Mouse (Mus musculus) adrenal gland, postnatal 4 days (tissue): ENCODE data around the gene Gm10778. TPM values are rescaled to one million over a fixed set of nuclear protein-coding genes. Genes with fewer than 3 reads are reported as not detected.

ENCODE experiments used
- DNase-seq, 2 experiments: peaks; one replicate each; pipeline ENCODE4 v3.0.0; 2021 to 2022; ENCODE audit warnings: low spot score in 2 of 2, mixed read lengths in 2 of 2
- long read RNA-seq, 2 experiments: library from polyadenylated mRNA; stranded (forward); transcript quantifications; one replicate each; pipeline ENCODE4 v2.0.0; 2021
- total RNA-seq, 2 experiments: library from RNA; stranded (reverse); gene quantifications; 2 replicates each; pipeline ENCODE4 v1.2.3; 2021

Gm10778 gene
- total RNA-seq: 1 to 10 TPM; 3.0 to 3.9 TPM
- long read RNA-seq, experiment 1: 0 reads
- long read RNA-seq, experiment 2, full-length matches to known transcripts: 5 of 6 reads
- long read RNA-seq, experiment 2, partial matches to known transcripts: 0 of 6 reads
- long read RNA-seq, experiment 2, other reads (novel, unspliced or antisense): 1 of 6 reads

DNA sequence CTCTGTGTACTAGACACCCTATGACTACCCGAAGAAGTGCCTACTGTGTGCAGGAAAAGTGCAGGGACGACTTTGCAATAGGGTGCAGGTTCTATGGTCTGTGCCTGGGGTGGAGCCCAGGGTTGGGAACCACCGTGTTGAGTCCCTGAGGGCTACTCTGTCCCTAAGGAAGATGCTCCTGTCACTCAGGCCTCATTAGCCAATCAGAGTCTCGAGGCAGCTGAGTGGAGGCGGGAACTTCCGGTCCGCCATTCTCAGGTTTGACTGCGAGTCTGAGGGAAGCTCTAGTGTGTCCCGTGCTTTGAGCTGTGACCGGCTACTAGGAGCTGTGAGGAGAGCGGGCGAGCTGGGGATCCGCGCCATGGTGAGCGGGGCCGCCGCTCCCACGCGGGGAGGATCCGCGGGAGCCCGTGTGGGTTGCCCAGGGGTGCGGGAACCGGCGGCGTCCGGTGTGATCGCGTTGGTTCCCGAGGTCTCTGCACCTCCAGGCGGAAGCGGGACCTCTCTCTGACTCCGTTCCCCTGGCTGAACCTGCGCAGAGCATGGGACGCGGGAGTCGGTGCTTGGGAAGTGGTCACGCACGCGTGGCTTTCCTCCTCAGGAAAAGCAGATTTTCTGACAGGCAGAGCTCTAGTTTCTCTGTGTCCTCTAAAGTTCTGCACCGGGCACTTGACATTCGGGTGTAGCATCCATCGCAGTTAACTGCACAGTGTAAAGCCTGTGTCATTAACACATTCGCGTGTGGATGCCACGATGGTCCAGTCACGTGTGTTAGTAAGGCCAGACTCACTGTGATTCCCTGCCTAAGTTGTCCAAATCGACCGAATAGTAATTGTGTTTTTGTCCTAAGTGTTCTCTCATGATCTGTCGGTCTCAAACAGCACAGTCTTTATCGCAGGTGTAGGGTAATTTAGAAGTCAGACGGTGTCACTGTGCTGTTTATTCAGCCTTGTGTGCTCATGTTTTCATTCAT, at the start of gene Gm10778:
Gm10778 (plus strand) TSS at position 257 of the 973 bp plus-strand sequence.
- DNase-seq: peak; percentile 56 to 68

DNA sequence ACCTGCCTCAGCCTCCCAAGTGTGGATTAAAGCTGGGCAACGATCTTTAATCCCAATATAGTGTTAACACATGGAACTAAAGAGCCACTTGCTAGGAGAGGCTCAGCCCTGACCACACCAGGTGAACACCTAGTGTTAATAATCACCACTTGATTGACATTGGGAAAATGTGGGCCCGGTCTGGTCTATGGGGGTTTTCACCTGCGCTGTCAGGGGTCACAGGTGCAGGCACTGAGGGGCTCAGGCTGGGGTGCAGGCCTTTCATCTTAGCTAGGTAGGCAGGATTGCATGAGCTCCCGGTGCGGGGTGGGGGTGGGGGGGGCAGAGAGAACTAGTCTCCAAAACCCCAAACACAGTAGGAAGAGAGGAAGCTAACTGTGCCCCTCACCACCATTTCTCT, 49.2 kb upstream of the Gm10778 start:
- no peak for DNase-seq

DNA sequence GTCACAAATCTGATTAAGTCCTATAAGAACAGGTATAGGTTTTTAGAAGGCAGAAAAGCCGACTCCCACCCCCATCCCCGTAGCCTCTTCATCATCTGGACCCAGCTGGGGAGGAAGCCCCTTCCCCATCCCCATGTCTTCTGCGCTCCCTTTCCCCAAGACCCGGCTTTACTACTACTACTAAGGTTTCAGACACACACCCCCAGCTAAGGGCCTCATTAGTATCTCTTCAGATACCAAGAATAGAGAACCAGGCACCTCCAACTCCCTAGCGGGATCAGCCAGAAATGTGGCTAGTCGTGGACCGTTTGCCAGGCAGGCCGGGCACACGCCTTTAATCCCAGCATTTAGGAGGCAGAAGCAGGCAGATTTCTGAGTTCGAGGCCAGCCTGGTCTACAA, 48.8 kb upstream of the Gm10778 start:
- DNase-seq: no peak

DNA sequence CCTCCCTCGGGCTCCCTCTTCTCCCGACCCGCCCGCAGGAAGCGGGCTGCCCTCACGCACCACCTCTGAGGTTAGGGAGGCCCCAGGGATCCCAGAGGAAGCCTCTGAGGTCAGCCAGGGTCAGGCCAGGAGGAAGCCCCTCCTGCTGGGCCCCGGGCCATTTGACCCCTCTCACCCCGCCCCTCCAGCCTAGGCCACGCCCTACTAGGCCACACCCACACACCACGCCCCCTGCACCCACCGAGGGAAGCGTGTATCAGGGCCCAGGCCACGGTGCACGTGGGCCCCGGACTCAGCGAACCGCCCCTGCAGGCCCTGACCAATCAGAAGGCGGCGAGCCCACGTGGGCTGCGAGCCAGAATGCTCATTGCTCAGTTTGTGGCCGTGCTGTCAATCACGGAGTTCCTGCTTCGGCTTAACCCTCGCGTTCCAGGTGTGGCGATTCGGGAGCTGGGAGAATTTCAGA, 48.1 kb upstream of the Gm10778 start, which contains the start of gene Tle6:
Tle6 (minus strand) TSS at position 336 of the 466 bp plus-strand sequence.
- peak; percentile 92 to 95 for DNase-seq

DNA sequence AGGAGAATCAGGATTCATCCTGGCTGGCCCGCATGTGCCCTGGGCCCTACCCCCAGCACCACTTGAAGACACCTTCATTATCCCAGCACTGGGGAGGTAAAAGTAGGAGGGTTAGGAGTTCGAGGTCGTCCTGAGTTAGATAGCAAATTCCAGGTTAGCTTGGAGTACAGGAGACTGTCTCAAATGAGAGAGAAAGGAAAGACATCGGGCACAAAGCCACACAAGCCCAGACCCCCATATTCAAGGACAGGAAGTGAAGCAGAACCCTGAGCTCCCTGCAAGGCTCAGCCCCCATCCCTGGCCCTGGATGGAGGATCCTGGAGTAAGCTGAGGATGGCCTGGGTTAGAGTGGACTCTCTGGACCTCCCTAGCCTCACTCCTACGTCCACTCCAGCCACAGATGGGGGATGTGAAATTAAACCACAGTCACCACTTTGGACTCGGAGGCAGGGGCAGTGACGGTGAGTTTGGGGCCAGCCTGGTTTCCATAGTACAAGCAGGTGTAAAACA, 47.4 kb upstream of the Gm10778 start:
- no peak for DNase-seq

DNA sequence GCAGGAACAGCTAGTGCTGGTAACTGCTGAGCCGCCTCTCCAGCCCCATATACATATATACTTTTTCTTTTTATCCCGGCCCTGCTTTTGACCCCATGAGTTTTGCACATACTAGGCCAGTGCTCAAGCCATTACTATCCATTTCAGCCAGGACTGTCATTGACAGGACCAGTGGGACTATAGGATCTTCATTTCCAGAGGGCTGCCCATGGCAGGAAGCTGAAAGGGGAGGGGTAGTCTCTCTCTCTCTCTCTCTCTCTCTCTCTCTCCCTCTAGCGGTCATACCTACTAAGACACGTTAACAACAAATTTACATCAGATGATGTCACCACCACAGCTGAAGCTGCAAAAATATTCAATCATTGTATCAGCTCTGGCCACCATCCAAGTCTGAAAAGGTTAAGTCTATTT, 46.1 kb upstream of the Gm10778 start:
- DNase-seq: no peak

DNA sequence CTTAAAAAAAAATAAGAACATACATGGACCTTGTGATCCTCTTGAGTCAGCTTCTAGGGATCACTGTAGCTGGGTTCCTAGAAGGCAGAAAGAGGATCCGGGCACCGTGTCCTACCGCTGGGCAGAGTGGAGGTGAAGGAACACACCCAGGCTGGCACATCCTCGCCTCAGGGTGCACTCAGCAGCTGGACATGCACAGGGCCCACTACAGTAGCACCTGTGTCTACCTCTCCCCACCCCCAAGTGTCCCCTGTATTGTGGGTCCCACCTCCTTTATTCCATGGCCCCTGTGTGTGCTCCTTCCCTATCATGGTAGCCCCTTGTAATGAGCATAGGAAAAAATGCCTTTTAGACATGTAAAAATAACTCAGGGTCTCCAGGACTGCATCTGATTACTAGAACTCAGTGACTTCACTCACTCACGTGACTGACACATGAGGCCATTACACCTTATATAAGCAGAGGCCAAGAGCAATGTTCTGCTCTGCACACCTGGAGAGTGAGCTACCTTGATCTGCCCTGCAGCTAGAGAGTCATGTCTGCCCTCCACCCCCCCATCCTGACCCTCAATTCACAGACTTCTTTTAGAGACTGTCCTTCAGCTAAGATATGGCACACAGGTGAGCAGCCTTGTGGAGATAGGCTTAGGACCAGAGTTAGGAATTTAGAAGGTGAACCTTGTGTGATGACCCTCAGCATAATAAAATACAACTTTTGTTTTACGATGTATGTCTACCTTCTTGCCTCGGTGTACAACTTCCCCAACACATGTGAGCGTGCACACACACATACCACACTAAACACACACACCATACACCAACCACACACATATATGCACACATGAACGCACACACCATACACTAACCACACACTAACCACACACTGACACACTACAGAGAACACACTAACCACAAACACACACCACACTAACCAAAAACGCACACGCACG, 44.6 kb upstream of the Gm10778 start:
- no peak for DNase-seq

DNA sequence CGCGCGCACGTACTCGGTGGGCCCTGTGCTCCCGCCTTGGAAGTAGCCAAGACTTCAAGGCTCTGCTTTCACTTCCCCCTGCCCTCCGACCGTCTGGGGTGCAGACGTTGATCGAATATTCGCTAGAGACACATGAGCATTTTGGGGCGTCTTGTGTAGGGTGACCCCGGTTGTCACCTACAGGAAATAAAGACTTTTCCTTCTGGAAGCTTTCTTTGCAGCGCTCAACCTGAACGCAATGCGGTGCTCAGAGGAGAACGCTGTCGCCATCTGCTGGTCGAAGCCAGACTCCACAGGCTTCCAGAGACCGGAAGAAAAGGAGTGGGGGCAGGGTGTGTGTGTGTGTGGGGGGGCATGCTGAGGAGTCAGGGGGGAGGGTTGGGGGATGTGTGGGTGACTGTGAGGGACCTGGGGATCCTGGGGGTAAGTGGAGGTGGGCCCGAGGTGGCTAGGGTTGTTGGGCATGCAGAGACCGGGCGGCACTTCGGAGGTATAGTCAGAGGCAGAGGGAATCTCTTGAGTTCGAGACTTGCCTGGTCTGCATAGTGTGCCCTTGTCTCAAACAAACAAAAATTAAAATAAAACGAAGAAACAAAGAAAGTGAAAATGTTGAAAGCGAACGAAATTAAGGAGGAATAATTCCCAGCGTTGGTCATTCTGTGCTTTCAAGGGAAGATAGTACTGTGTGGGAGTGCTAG, 43.7 kb upstream of the Gm10778 start:
- peak; percentile 63 to 75 for DNase-seq

DNA sequence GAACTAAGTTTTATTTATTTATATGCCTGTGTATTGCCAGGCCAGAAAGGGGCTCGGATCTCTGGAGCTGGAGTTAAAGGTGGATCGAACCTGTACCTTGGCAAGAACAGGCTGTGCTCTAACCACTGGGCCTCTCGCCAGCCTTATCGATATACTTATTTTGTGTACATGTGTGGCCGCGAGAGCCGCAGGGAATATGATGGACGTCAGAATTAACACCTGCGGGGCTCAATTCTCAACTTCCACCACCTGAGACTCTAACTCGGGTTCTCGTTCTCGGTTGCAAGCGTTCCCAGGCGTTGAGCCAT, 43.2 kb upstream of the Gm10778 start:
- DNase-seq: no peak

DNA sequence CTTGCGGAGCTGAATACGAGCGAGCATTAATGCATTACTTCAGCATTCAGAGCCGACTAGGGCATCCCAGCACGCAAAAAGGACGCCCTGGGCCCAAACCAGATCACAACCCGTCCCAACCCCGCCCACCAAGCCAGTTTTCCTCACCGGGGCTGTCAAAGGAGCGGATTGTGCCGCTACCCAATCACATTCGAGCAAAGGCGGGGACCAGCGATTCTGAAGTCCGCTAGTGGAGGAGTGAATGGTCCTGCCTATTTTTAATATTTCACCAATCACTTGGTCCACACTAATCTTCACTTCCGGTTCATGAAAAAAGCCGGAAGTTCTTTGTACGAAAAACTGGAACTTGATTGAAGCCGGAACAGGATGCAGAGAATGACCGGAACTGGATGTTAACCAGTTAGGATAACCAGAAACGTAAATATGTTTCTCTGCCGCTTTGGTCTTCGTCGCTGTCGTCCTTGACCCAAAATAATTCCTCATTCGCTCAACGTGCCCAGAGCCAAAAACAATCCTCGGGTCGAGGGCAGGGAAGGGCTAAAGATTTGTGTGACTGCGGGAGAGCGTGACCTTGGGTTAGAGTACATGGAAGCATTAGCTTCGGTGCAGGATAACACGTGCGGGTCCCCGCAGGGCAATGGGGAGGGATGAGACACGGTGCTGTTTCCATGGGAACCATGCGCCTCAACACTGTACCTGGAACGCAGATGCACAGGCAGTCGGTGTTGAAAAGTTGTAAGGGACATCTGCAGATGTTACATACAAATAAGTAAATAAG, 42.7 kb upstream of the Gm10778 start, which contains the start of gene BC025920:
BC025920 (plus strand) TSS at position 297 of the 778 bp plus-strand sequence.
- DNase-seq: peak; percentile 69 to 88

DNA sequence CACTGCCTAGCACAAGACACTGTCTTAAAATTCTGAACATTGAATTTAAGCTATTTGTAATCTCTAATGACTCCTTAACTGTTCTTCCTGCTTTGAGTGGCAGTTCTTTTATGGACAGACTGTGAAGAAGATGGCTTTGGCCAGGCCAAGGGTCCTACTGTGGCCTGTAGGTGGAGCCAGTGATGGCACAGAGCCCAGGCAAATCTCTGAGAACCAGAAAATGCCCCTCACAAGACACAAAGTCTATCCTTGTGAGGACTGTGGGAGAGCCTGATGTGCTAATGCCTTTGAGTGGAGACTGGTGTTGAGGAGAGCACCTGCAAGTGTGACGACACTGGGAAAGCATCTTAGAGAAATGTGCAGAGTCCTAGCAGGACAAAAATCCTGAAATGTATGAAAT, 40.6 kb upstream of the Gm10778 start:
- no peak for DNase-seq

DNA sequence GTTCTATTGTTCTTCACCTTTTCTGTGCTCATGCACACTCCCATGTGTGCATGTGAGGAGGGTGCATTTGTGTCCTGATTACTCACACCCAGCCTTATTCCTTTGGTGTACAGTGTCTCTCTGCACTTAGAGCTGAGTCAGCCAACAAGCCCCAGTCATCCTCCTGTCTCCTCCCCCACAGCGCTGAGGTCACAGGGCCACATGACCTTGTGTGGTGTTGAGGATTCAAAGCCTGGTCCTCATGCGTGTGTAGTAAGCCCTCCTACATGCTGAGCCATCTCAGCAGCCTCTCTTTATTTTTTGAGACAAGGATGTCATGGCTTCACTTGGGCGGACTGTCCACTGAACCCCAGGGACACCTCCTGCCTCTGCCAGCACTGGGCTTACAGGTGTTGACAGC, 36.1 kb upstream of the Gm10778 start:
- DNase-seq: no peak

DNA sequence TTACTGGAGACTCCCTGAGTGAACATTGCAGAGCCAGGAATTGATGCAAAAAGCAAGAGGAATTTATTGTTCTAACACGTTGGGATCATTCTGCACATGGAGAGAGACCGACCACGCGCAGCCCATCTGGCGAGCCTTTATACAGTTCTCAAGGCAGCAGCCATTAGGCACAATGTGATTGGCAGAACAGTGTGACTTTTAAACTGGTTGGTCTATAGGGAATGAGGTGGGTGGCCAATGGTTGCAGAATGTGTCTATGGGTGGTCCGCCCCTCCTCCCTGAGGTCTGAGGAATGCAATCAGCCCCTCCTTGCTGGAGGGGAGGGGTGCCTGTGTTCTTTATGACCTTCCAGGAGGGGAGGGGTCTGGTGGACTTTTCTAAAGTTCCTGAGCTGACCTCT, 33.4 kb upstream of the Gm10778 start:
- DNase-seq: no peak

DNA sequence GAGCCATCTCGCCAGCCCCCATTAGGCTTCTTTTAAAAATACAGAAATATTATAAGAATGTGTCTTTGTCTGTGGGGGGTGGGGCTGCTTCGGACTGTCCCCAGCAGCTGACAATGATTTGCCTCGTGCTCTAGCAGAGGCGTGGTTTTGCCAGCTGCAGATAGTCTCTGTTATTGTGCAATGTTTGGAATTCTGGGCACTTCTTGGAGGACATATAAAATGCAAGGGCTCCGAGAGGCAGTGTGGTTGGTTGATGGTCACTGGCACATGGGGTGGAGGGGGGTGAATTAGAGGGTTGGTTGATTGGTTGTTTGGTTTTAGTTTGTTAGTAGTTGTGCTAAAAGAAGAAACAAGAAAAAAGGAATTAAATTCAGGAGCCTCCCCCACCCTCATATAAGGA, 28.9 kb upstream of the Gm10778 start:
- no peak for DNase-seq

DNA sequence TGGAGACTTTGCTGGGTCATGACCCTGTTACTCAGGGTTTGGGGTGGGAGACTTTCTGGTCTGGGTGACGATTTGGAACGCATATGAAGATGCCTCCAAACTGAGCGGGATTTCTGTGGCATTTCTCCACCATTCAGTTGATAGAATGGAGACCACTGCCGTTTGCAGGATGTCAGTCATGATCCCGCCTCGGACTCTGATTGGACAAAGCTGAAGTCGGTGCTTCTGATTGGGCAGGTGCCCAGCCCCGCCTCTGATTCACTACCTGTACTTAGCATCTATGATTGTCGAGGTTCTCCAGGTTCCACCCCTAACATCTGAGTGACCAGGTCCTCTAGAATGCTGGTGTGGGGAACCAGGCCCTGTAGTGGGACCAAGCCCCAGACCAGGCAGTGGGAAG, 28.1 kb upstream of the Gm10778 start:
- DNase-seq: no peak

DNA sequence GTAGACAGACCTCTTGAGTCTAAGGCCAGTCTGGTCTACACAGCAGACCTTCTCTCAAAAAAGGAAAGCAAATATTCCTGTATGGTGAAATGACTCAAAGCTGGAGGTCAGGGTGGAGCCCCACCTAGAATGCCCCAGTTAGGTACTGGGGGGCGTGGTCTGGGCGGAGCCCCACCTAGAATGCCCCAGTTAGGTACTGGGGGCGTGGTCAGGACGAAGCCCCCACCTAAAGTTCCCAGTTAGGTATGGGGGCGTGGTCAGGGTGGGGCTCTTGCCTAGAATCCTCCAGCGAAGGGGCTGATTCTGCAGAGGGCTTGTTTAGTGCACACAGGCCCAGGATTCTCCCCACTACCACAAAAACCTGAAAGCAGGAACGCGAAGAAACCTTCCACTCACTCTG, 25.4 kb upstream of the Gm10778 start:
- no peak for DNase-seq

DNA sequence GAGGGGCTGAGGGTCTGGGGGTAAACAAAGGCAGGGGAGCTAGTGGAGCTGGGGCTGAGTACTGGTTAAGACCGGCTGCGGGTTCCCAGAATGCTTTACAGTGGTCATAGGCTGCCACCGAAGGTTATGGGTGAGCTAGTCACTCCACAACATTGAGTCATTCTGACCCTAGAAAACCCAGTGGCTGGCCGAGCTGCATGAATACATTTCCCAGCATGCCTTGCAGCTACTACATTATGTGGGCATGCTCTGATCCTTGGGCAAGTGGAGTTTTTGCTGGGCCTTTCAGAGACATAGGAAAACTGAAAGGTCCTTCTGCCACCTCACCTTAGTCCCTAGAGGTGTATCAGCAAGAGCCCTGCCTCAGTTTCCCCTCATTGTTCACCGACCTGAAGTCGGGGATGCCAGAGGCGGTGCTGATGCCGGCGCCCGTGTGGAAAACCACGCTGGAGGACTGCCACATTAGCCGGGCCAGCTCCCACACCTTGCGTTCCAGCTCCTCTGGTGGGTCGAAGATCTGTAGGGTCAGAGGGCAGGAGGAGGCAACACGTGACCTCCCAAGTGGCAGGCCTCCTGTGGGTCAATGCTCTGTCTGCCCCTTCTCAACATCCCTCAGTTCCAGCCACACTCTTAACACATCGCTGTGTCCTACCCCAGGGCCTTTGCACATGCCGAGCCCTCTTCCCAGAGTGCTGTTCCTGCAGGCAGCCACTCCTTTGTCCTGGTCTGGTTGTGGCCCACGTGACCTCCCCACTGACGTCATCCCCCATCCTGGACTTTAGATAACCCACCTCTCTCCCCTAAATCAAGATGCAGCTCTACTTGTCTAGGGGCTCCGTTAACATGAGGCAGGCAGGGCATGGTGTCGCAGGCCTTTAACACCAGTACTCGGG, 22.5 kb upstream of the Gm10778 start:
- DNase-seq: no peak

DNA sequence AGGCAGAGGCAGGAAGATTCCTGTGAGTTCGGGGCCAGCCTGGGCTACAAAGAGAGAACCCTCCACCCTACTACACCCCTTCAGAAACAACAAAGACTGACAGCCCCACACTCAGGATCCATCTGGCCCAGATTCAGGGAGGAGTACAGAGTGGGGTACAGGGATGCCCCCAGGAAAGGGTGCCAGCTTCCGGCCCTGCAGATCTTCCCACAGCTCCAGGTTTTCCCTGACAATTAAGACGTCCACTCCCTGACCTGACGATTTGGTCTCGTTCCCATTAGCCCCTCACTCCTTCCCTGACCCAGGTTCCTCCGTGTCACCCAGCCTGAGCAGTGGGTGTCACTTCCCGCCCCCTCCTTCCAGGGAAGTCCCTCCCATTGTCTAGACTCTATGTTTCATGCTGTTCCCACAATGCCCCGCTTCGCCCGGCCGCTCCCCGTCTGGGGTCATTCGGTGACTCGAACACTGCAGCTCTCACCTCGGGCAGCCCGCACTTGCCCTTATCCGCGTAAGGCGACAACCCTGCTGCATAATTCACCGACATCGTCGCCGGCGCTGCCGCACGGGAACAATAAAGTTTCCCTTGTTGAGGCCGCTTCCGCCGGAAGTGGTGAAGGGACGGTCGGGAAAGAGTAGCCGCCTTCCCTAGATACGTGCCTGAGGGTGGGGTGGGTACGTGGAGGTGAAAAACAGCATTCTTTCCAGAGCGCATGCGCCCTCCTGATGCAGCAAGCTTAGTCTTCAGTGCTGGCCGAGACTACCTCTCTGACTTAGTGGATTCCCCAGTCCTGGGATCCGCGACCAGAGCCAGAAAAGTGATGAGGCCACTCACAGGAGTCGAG, 21.6 kb upstream of the Gm10778 start, which contains the start of gene Sirt6:
Sirt6 (minus strand) TSS at position 804 of the 842 bp plus-strand sequence.
- DNase-seq: peak; percentile 67 to 82
